Mouse (Mus musculus) embryonic fibroblast, embryonic 13.5 days (primary cell): Measurements from ENCODE around the gene Slc25a1.

Experiments
- CTCF ChIP-seq: IDR thresholded peaks from 2 replicates; pipeline ENCODE4 v1.5.1; 2011; ENCODE audit warnings: mild to moderate bottlenecking, control low read depth, low read length, moderate library complexity, borderline replicate concordance; ENCODE audit not compliant: insufficient read depth
- POLR2A ChIP-seq: IDR thresholded peaks from 2 replicates; pipeline ENCODE4 v1.6.1; 2011; ENCODE audit warnings: low read depth, mild to moderate bottlenecking, control low read depth, low read length, moderate library complexity

- TF ChIP-seq POLR2A (no peak), CTCF (no peak)
Observed at GRCm38 (mm10) chr16:17922163-17922538, 5.9 kb downstream of the Slc25a1 start.
